Mouse (Mus musculus): Measurements from ENCODE around the gene Natd1. TPM values are rescaled to one million over a fixed set of nuclear protein-coding genes. Genes with fewer than 3 reads are reported as not detected.

The Natd1 gene
- polyA plus RNA-seq, 1 experiment from 2014 or later = 34.7 TPM

- Histone ChIP-seq H3K27ac (no peak overlapping the region), H3K36me3 (ENCODE audit: inconsistent target) (peaks cover 30% of the 10 kb centered on the region; the same call in 1 of the 2 replicates), H3K4me3 (ENCODE audit: inconsistent target) (no peak overlapping the region), H3K79me2 (ENCODE audit: inconsistent target) (peaks cover 67% of the 10 kb centered on the region)
- WGBS (ENCODE audit: missing documents) = 100% methylated on average over 4 of the region's 4 CpGs
Observed at GRCm38 (mm10) chr11:60863196-60863595, 51.4 kb downstream of the Natd1 start.

- no peak overlapping the region for H3K4me3 ChIP-seq (ENCODE audit: inconsistent target)
- H3K27ac ChIP-seq = no peak overlapping the region
- H3K79me2 ChIP-seq (ENCODE audit: inconsistent target) = peaks cover 55% of the 10 kb centered on the region
- 93% methylated on average over 3 of the region's 3 CpGs for WGBS (ENCODE audit: missing documents)
- H3K36me3 ChIP-seq (ENCODE audit: inconsistent target) = peaks cover 36% of the 10 kb centered on the region
Observed at GRCm38 (mm10) chr11:60861993-60862392, 52.6 kb downstream of the Natd1 start.

- H3K36me3 ChIP-seq (ENCODE audit: inconsistent target) = peaks cover 63% of the 10 kb centered on the region
- 87% methylated on average over 3 of the region's 3 CpGs for WGBS (ENCODE audit: missing documents)
- H3K79me2 ChIP-seq (ENCODE audit: inconsistent target) = peaks cover under 1% of the 10 kb centered on the region; the same call in 1 of the 2 replicates
- no peak overlapping the region for H3K4me3 ChIP-seq (ENCODE audit: inconsistent target)
- no peak overlapping the region for H3K27ac ChIP-seq
Observed at GRCm38 (mm10) chr11:60856587-60856986, 58.0 kb downstream of the Natd1 start.

Other genes with a start within 250 kb of the Natd1 start
- 4.8 to 11.6 TPM (median 9.7 TPM) in 3 replicates for gene Llgl1, start 215.0 kb downstream of the Natd1 start, polyA plus RNA-seq (2018)
- 123 to 157 TPM (median 153 TPM) in 3 replicates for gene Flii, start 187.5 kb downstream of the Natd1 start, polyA plus RNA-seq (2018)
- gene Mief2, start 186.4 kb downstream of the Natd1 start, polyA plus RNA-seq (2018) = 5.2 to 12.7 TPM (median 9.1 TPM) in 3 replicates
- 8.7 to 12.0 TPM (median 11.4 TPM) in 3 replicates for gene Top3a, start 137.4 kb downstream of the Natd1 start, polyA plus RNA-seq (2018)
- gene Smcr8, start 137.2 kb downstream of the Natd1 start, polyA plus RNA-seq (2018) = 33.1 to 38.1 TPM (median 34.4 TPM) in 3 replicates
- gene Shmt1, start 103.0 kb downstream of the Natd1 start, polyA plus RNA-seq (2018) = 1.6 to 3.9 TPM (median 2.6 TPM) in 3 replicates
- 13.5 to 24.5 TPM (median 13.5 TPM) in 3 replicates for gene Dhrs7b, start 84.1 kb downstream of the Natd1 start, polyA plus RNA-seq (2018)
- gene Tmem11, start 35.5 kb downstream of the Natd1 start, polyA plus RNA-seq (2018) = 18.3 to 26.9 TPM (median 20.6 TPM) in 3 replicates
- 27.6 to 67.9 TPM (median 38.6 TPM) in 3 replicates for gene Map2k3, start 17.3 kb upstream of the Natd1 start, polyA plus RNA-seq (2018)
- not detected in 3 replicates for gene Kcnj12, start 107.8 kb upstream of the Natd1 start, polyA plus RNA-seq (2018)
- gene Tnfrsf13b, start 212.0 kb upstream of the Natd1 start, polyA plus RNA-seq (2018) = 35.3 to 55.0 TPM (median 51.2 TPM) in 3 replicates